Mouse (Mus musculus) hindbrain, embryonic 16.5 days (tissue): ENCODE measurements around the gene Lin7a. TPM values are rescaled to one million over a fixed set of nuclear protein-coding genes. Genes with fewer than 3 reads are reported as not detected.

Experiments
- ATAC-seq: fragments of 200-750 bp; cut with Nextera tagmentation; 2 replicates; pipeline ENCODE4 v1.8.0; 2017; ENCODE audit warnings: moderate TSS enrichment, moderate library complexity
- H3K27ac ChIP-seq: fragments of 300-500 bp; sonication (generic); 2 replicates; pipeline ENCODE4 v1.5.1; 2014; ENCODE audit warnings: low read depth, mild to moderate bottlenecking, control low read depth, low read length, moderate library complexity
- H3K27me3 ChIP-seq: fragments of 300-500 bp; sonication (generic); replicated peaks from 2 replicates; pipeline ENCODE4 v1.6.1; 2014; ENCODE audit warnings: low read length; ENCODE audit not compliant: control insufficient read depth, insufficient read depth
- H3K36me3 ChIP-seq: fragments of 300-500 bp; sonication (generic); 2 replicates; pipeline ENCODE4 v1.6.1; 2014; ENCODE audit warnings: mild to moderate bottlenecking, low read length, moderate library complexity, mixed read lengths; ENCODE audit not compliant: control insufficient read depth, insufficient read depth
- H3K4me1 ChIP-seq: fragments of 300-500 bp; sonication (generic); 2 replicates; pipeline ENCODE4 v1.6.1; 2014; ENCODE audit warnings: low read depth, low read length; ENCODE audit not compliant: control insufficient read depth, insufficient read depth
- H3K4me2 ChIP-seq: fragments of 300-500 bp; sonication (generic); 2 replicates; pipeline ENCODE4 v1.6.1; 2014; ENCODE audit warnings: mild to moderate bottlenecking, low read length, control low read depth, moderate library complexity
- H3K4me3 ChIP-seq: fragments of 300-500 bp; sonication (generic); 2 replicates; pipeline ENCODE4 v1.5.1; 2014; ENCODE audit warnings: mild to moderate bottlenecking, low read length, control low read depth, moderate library complexity
- H3K9ac ChIP-seq: fragments of 300-500 bp; sonication (generic); 2 replicates; pipeline ENCODE4 v1.6.1; 2014; ENCODE audit warnings: low read depth, mild to moderate bottlenecking, control low read depth, low read length, moderate library complexity
- H3K9me3 ChIP-seq: fragments of 300-500 bp; sonication (generic); 2 replicates; pipeline ENCODE4 v1.6.1; 2014; ENCODE audit warnings: mild to moderate bottlenecking, low read length, moderate library complexity; ENCODE audit not compliant: control insufficient read depth
- WGBS: fragments of 180-500 bp; shearing (Covaris S2); extraction: QIAGEN DNeasy Blood & Tissue Kit; methylation state at CpG from one replicate; pipeline ENCODE4 v1.1.7; 2014; 5-methylcytosine and 5-hydroxymethylcytosine counted together
- polyA plus RNA-seq: library from polyadenylated mRNA; unstranded; fragments of >200 nt; fragmentation: Nextera tagmentation; extraction: Ambion mirVana; gene quantifications from 2 replicates; pipeline ENCODE4 v1.2.1, GENCODE M21; 2015

The Lin7a gene
- polyA plus RNA-seq, 1 experiment from 2014 or later, result 33.6 TPM

GRCm38 (mm10) chr10:107319648-107320047 is 48.2 kb downstream of the Lin7a start:
- Histone ChIP-seq H3K9me3 (no peaks in the 10 kb centered on the region), H3K4me2 (no peak overlapping the region)
- no peak for ATAC-seq

GRCm38 (mm10) chr10:107323865-107324264 is 52.4 kb downstream of the Lin7a start:
- Histone ChIP-seq H3K4me3 (no peak overlapping the region), H3K4me2 (no peak overlapping the region), H3K27ac (no peak overlapping the region), H3K9me3 (no peaks in the 10 kb centered on the region), H3K36me3 (no peaks in the 10 kb centered on the region), H3K9ac (no peak overlapping the region), H3K4me1 (no peaks in the 10 kb centered on the region), H3K27me3 (no peaks in the 10 kb centered on the region)
- 95% methylated on average over 7 of the region's 7 CpGs for WGBS
- no peak for ATAC-seq

More at GRCm38 (mm10) chr10:107319648-107320047, 48.2 kb downstream of the Lin7a start:
- H3K27me3 ChIP-seq, result no peaks in the 10 kb centered on the region
- H3K4me3 ChIP-seq, result no peak overlapping the region
- 59% methylated on average over 2 of the region's 2 CpGs for WGBS
- no peak overlapping the region for H3K9ac ChIP-seq
- no peaks in the 10 kb centered on the region for H3K4me1 ChIP-seq
- H3K27ac ChIP-seq, result no peak overlapping the region
- no peaks in the 10 kb centered on the region for H3K36me3 ChIP-seq

GRCm38 (mm10) chr10:107325558-107325957 is 54.1 kb downstream of the Lin7a start:
- no peaks in the 10 kb centered on the region for H3K9me3 ChIP-seq
- no peak for ATAC-seq
- H3K36me3 ChIP-seq, result no peaks in the 10 kb centered on the region
- H3K4me2 ChIP-seq, result no peak overlapping the region
- no peak overlapping the region for H3K9ac ChIP-seq
- no peak overlapping the region for H3K27ac ChIP-seq
- 86% methylated on average over 5 of the region's 5 CpGs for WGBS
- H3K27me3 ChIP-seq, result no peaks in the 10 kb centered on the region
- no peak overlapping the region for H3K4me3 ChIP-seq
- H3K4me1 ChIP-seq, result no peaks in the 10 kb centered on the region

GRCm38 (mm10) chr10:107339524-107339923 is 68.0 kb downstream of the Lin7a start:
- no peaks in the 10 kb centered on the region for H3K27me3 ChIP-seq
- no peak overlapping the region for H3K4me2 ChIP-seq
- H3K27ac ChIP-seq, result no peak overlapping the region
- no peak overlapping the region for H3K4me3 ChIP-seq
- H3K36me3 ChIP-seq, result no peaks in the 10 kb centered on the region
- no peaks in the 10 kb centered on the region for H3K4me1 ChIP-seq
- ATAC-seq, result no peak
- 96% methylated on average over 3 of the region's 3 CpGs for WGBS
- H3K9me3 ChIP-seq, result no peaks in the 10 kb centered on the region
- no peak overlapping the region for H3K9ac ChIP-seq

- 41% methylated on average over 4 of the region's 4 CpGs for WGBS
- no peaks in the 10 kb centered on the region for H3K4me1 ChIP-seq
- ATAC-seq, result peak; percentile 68
- no peaks in the 10 kb centered on the region for H3K36me3 ChIP-seq
- H3K27ac ChIP-seq, result no peak overlapping the region
- no peaks in the 10 kb centered on the region for H3K9me3 ChIP-seq
- no peak overlapping the region for H3K4me2 ChIP-seq
- no peaks in the 10 kb centered on the region for H3K27me3 ChIP-seq
- H3K4me3 ChIP-seq, result no peak overlapping the region
- no peak overlapping the region for H3K9ac ChIP-seq
Observed at GRCm38 (mm10) chr10:107341151-107341550, 69.7 kb downstream of the Lin7a start.

- ATAC-seq, result no peak
- Histone ChIP-seq H3K4me1 (no peaks in the 10 kb centered on the region), H3K27ac (no peak overlapping the region), H3K4me3 (no peak overlapping the region), H3K27me3 (no peaks in the 10 kb centered on the region), H3K36me3 (no peaks in the 10 kb centered on the region), H3K9me3 (no peaks in the 10 kb centered on the region), H3K4me2 (no peak overlapping the region), H3K9ac (no peak overlapping the region)
- 66% methylated on average over 3 of the region's 3 CpGs for WGBS
Observed at GRCm38 (mm10) chr10:107344200-107344599, 72.7 kb downstream of the Lin7a start.

- no peak for ATAC-seq
- H3K36me3 ChIP-seq, result no peaks in the 10 kb centered on the region
- 55% methylated on average over 3 of the region's 3 CpGs for WGBS
Observed at GRCm38 (mm10) chr10:107347842-107348241, 76.4 kb downstream of the Lin7a start.

GRCm38 (mm10) chr10:107351696-107352485 is 80.4 kb downstream of the Lin7a start:
- H3K4me3 ChIP-seq, result no peak overlapping the region
- no peak overlapping the region for H3K9ac ChIP-seq
- H3K4me2 ChIP-seq, result no peak overlapping the region
- 29% methylated on average over 6 of the region's 6 CpGs for WGBS
- H3K36me3 ChIP-seq, result no peaks in the 10 kb centered on the region
- 0 out of 2 replicates have a peak, but pooled peaks cover 2% of the 10 kb centered on the region for H3K9me3 ChIP-seq
- no peaks in the 10 kb centered on the region for H3K4me1 ChIP-seq
- no peak for ATAC-seq
- no peak overlapping the region for H3K27ac ChIP-seq
- no peaks in the 10 kb centered on the region for H3K27me3 ChIP-seq

More at GRCm38 (mm10) chr10:107347842-107348241, 76.4 kb downstream of the Lin7a start:
- no peaks in the 10 kb centered on the region for H3K27me3 ChIP-seq
- H3K4me2 ChIP-seq, result no peak overlapping the region
- H3K9me3 ChIP-seq, result no peaks in the 10 kb centered on the region
- H3K9ac ChIP-seq, result no peak overlapping the region
- no peak overlapping the region for H3K4me3 ChIP-seq
- H3K4me1 ChIP-seq, result no peaks in the 10 kb centered on the region
- H3K27ac ChIP-seq, result no peak overlapping the region

- Histone ChIP-seq H3K4me1 (no peaks in the 10 kb centered on the region), H3K4me2 (no peak overlapping the region), H3K9ac (no peak overlapping the region), H3K27me3 (no peaks in the 10 kb centered on the region), H3K27ac (no peak overlapping the region), H3K9me3 (0 out of 2 replicates have a peak, but pooled peaks cover 2% of the 10 kb centered on the region), H3K4me3 (no peak overlapping the region), H3K36me3 (no peaks in the 10 kb centered on the region)
- 97% methylated on average over 3 of the region's 3 CpGs for WGBS
- ATAC-seq, result no peak
Observed at GRCm38 (mm10) chr10:107353483-107353882, 82.0 kb downstream of the Lin7a start.
